ENCODE assay signal across 15 mouse cellular contexts in the genomic region with DNA sequence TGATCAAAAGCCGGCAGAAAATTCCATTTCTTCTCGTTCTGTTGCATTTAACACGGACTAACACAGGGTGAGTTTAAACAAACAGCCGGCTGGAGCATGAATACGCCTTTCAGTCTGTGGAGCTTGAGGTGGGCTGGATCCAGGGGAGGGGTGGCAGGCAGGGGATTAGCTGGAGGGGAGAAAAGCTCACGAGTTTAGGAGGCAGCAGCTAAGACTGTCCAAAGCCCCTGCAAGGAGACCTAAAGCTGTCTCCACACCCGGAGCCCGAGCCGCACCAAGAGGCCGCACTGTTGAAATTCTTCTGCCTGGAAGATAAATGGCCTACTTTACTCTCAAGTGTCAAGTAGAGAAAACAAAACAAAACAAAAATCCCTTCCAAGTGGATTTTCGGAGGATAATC.
DNase-seq lines count a peak whose midpoint lies in the region; ATAC-seq and TF ChIP-seq lines count a peak whose summit lies in the region.
"Had no signal": no experiment of that assay in that cellular context is flagged by ENCODE, and none has a peak within 500 bp of the region (broad histone marks: within the 10 kb centered on the region; RNA-seq: fewer than 3 reads in every experiment).

No protein-coding gene starts in this region.

- no peaks in the 10 kb centered on the region for H3K36me3 ChIP-seq in forebrain, embryonic 13.5 days (ENCODE audit: poor library complexity, severe bottlenecking)
- no peaks in the 10 kb centered on the region for H3K36me3 ChIP-seq in forebrain, embryonic 16.5 days (ENCODE audit: control insufficient read depth, insufficient read depth)
- H3K36me3 ChIP-seq in lung, embryonic 14.5 days (ENCODE audit: insufficient read depth) = no peaks in the 10 kb centered on the region
- no peaks in the 10 kb centered on the region for H3K36me3 ChIP-seq in kidney, embryonic 16.5 days (ENCODE audit: insufficient read depth, low read length)
- H3K36me3 ChIP-seq in midbrain, embryonic 14.5 days (ENCODE audit: control insufficient read depth, insufficient read depth, low read length) = no peaks in the 10 kb centered on the region
- H3K36me3 ChIP-seq: G1E; liver, embryonic 15.5 days; stomach, embryonic 15.5 days had no signal

- peaks cover 22% of the 10 kb centered on the region for H3K4me1 ChIP-seq in forebrain, embryonic 13.5 days
- peaks cover 8% of the 10 kb centered on the region for H3K4me1 ChIP-seq in forebrain, embryonic 16.5 days (replicated peaks; ENCODE audit: control insufficient read depth, insufficient read depth, low read length)
- H3K4me1 ChIP-seq in lung, embryonic 14.5 days (ENCODE audit: insufficient read depth) = peaks cover 13% of the 10 kb centered on the region
- H3K4me1 ChIP-seq in kidney, embryonic 16.5 days (ENCODE audit: insufficient read depth, low read length) = peaks cover 73% of the 10 kb centered on the region
- peaks cover 10% of the 10 kb centered on the region; the same call in 1 of the 2 replicates for H3K4me1 ChIP-seq in midbrain, embryonic 14.5 days (ENCODE audit: control insufficient read depth, insufficient read depth, low read length)

- peaks cover 80% of the 10 kb centered on the region for H3K27me3 ChIP-seq in forebrain, embryonic 13.5 days
- peaks cover 39% of the 10 kb centered on the region for H3K27me3 ChIP-seq in forebrain, embryonic 16.5 days (replicated peaks; ENCODE audit: control insufficient read depth, insufficient read depth, low read length)
- H3K27me3 ChIP-seq in lung, embryonic 14.5 days (ENCODE audit: insufficient read depth, low read length) = peaks cover 55% of the 10 kb centered on the region
- H3K27me3 ChIP-seq in kidney, embryonic 16.5 days (ENCODE audit: insufficient read depth, low read length) = peaks cover 30% of the 10 kb centered on the region
- H3K27me3 ChIP-seq in midbrain, embryonic 14.5 days (ENCODE audit: control insufficient read depth, insufficient read depth, low read length) = peaks cover 33% of the 10 kb centered on the region

- H3K4me3 ChIP-seq in forebrain, embryonic 13.5 days = no peak overlapping the region
- H3K4me3 ChIP-seq in forebrain, embryonic 16.5 days (replicated peaks; ENCODE audit: low read length) = no peak overlapping the region
- no peak overlapping the region for H3K4me3 ChIP-seq in lung, embryonic 14.5 days (ENCODE audit: low read depth, low read length)
- peak overlapping the region; percentile 28 for H3K4me3 ChIP-seq in kidney, embryonic 16.5 days (ENCODE audit: low read length)
- no peak overlapping the region for H3K4me3 ChIP-seq in midbrain, embryonic 14.5 days (replicated peaks; ENCODE audit: low read depth, low read length)
- H3K4me3 ChIP-seq: liver, embryonic 15.5 days; myocyte; stomach, embryonic 15.5 days had no signal

- no peaks in the 10 kb centered on the region for H3K9me3 ChIP-seq in forebrain, embryonic 13.5 days (replicated peaks)
- H3K9me3 ChIP-seq in forebrain, embryonic 16.5 days (ENCODE audit: control insufficient read depth, low read length) = no peaks in the 10 kb centered on the region
- H3K9me3 ChIP-seq in lung, embryonic 14.5 days (ENCODE audit: low read depth, low read length) = no peaks in the 10 kb centered on the region
- H3K9me3 ChIP-seq in kidney, embryonic 16.5 days (ENCODE audit: low read length) = no peaks in the 10 kb centered on the region
- no peaks in the 10 kb centered on the region for H3K9me3 ChIP-seq in midbrain, embryonic 14.5 days (ENCODE audit: control insufficient read depth, low read length)
- H3K9me3 ChIP-seq: liver, embryonic 15.5 days; stomach, embryonic 15.5 days had no signal

- H3K4me2 ChIP-seq in forebrain, embryonic 13.5 days = peak overlapping the region; percentile 1; the same call in 1 of the 2 replicates
- H3K4me2 ChIP-seq in forebrain, embryonic 16.5 days (ENCODE audit: low read length) = no peak overlapping the region
- no peak overlapping the region for H3K4me2 ChIP-seq in lung, embryonic 14.5 days
- H3K4me2 ChIP-seq in kidney, embryonic 16.5 days (replicated peaks; ENCODE audit: low read depth, low read length) = peak overlapping the region; percentile 51
- peak overlapping the region; percentile 11; the same call in 1 of the 2 replicates for H3K4me2 ChIP-seq in midbrain, embryonic 14.5 days (ENCODE audit: low read length)
- H3K4me2 ChIP-seq: liver, embryonic 15.5 days; stomach, embryonic 15.5 days had no signal

- peak overlapping the region; percentile 10; the same call in 1 of the 2 replicates for H3K9ac ChIP-seq in forebrain, embryonic 13.5 days
- no peak overlapping the region for H3K9ac ChIP-seq in forebrain, embryonic 16.5 days (replicated peaks; ENCODE audit: low read depth, low read length)
- H3K9ac ChIP-seq in lung, embryonic 14.5 days = no peak overlapping the region
- H3K9ac ChIP-seq in kidney, embryonic 16.5 days (replicated peaks; ENCODE audit: low read length) = peak overlapping the region; percentile 53
- H3K9ac ChIP-seq in midbrain, embryonic 14.5 days (replicated peaks; ENCODE audit: low read length) = no peak overlapping the region
- H3K9ac ChIP-seq: liver, embryonic 15.5 days; stomach, embryonic 15.5 days had no signal

- 4% methylated on average over 11 of the region's 11 CpGs for WGBS in forebrain, embryonic 13.5 days
- WGBS in forebrain, embryonic 16.5 days = 11% methylated on average over 11 of the region's 11 CpGs
- 16% methylated on average over 11 of the region's 11 CpGs for WGBS in lung, embryonic 14.5 days
- WGBS in kidney, embryonic 16.5 days = 8% methylated on average over 11 of the region's 11 CpGs
- WGBS in midbrain, embryonic 14.5 days = 9% methylated on average over 11 of the region's 11 CpGs

- no peak overlapping the region for H3K27ac ChIP-seq in forebrain, embryonic 13.5 days
- H3K27ac ChIP-seq in forebrain, embryonic 16.5 days (ENCODE audit: low read length) = no peak overlapping the region
- H3K27ac ChIP-seq in lung, embryonic 14.5 days (ENCODE audit: low read depth) = no peak overlapping the region
- peak overlapping the region; percentile 95 for H3K27ac ChIP-seq in kidney, embryonic 16.5 days (ENCODE audit: low read length)
- no peak overlapping the region for H3K27ac ChIP-seq in midbrain, embryonic 14.5 days (replicated peaks; ENCODE audit: low read depth, low read length)
- H3K27ac ChIP-seq: liver, embryonic 15.5 days; macrophage; stomach, embryonic 15.5 days had no signal

- TF ChIP-seq CTCF in lung, embryonic 14.5 days (IDR thresholded peaks at IDR 0.05; ENCODE audit: low read depth) = no peak

- no peak for ATAC-seq in forebrain, embryonic 13.5 days
- no peak for ATAC-seq in forebrain, embryonic 16.5 days
- peak; percentile 32; the same call in 1 of the 2 replicates for ATAC-seq in lung, embryonic 14.5 days (ENCODE audit: insufficient read depth)
- peak; percentile 19; the same call in 1 of the 2 replicates for ATAC-seq in kidney, embryonic 16.5 days (ENCODE audit: low FRiP score, low TSS enrichment)
- ATAC-seq in midbrain, embryonic 14.5 days (ENCODE audit: low FRiP score, low TSS enrichment) = no peak

- DNase-seq in lung, embryonic 14.5 days = peak; percentile 45
- DNase-seq in lung, postnatal 14 days = no peak
- peak; percentile 46 for DNase-seq in midbrain, embryonic 14.5 days
- DNase-seq in adrenal gland, adult 2 months = no peak
- no peak for DNase-seq in gastrocnemius, postnatal 4 days (ENCODE audit: low spot score in 2 of 2)
- DNase-seq: cerebellum, adult 11-12 months; thymus, postnatal 4 days had no signal

Comparison
In these comparisons a context has a peak if more than half of its experiments do, and no peak if none do; other contexts are left out.
1. H3K4me2 ChIP-seq: peak in forebrain, embryonic 13.5 days (single experiment), kidney, embryonic 16.5 days (single experiment) and midbrain, embryonic 14.5 days (single experiment); none in forebrain, embryonic 16.5 days (single experiment) and lung, embryonic 14.5 days (single experiment).
2. H3K9ac ChIP-seq: peak in forebrain, embryonic 13.5 days (single experiment) and kidney, embryonic 16.5 days (single experiment); none in forebrain, embryonic 16.5 days (single experiment), lung, embryonic 14.5 days (single experiment) and midbrain, embryonic 14.5 days (single experiment).
3. DNase-seq: peak in lung, embryonic 14.5 days (single experiment) and midbrain, embryonic 14.5 days (single experiment); none in lung, postnatal 14 days (single experiment), adrenal gland, adult 2 months (single experiment) and gastrocnemius, postnatal 4 days (0 of 2).
4. ATAC-seq: peak in lung, embryonic 14.5 days (single experiment) and kidney, embryonic 16.5 days (single experiment); none in forebrain, embryonic 13.5 days (single experiment), forebrain, embryonic 16.5 days (single experiment) and midbrain, embryonic 14.5 days (single experiment).